Mouse (Mus musculus) frontal cortex, postnatal 36 days (tissue): Measurements from ENCODE around the gene Pigb.

Experiments used
- DNase-seq, 2 experiments: peaks; one replicate each; pipeline ENCODE4 v3.0.0; 2022; ENCODE audit warnings: low spot score in 2 of 2

Gene Pigb

DNA sequence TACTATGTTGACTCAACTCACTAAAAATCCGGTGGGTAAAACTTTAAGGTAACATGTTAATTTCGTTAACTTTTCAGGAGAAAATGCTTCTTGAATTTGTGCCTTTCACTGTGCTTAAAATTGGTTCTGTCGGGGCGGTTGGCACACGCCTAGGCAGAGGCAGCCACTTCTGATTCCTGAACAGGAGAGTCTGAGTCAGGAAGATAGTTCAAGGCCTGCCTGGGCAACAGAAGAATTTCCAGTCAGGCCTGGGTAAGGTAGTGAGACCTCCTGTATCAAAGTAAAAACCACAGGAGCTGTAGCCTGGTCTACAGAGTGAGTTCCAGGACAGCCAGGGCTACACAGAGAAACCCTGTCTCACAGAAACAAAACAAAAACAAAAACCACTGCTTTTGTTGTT is 47.6 kb downstream of the Pigb start:
- no peak for DNase-seq

DNA sequence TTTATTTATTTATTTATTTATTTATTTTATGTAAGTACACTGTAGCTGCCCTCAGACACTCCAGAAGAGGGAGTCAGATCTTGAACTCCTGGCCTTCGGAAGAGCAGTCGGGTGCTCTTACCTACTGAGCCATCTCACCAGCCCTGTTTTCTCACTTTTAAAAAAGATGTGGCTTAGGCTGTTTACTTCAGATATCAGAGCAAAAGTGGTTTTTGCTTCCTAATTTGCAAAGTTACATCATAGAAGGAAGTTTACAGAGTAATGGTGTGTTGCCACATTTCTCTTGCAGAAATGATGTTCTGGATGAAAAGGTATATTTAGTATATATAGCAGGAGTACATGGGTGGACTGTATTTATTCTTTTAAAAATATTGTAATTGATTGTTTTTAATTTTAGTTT is 48.8 kb downstream of the Pigb start:
- DNase-seq, result no peak

DNA sequence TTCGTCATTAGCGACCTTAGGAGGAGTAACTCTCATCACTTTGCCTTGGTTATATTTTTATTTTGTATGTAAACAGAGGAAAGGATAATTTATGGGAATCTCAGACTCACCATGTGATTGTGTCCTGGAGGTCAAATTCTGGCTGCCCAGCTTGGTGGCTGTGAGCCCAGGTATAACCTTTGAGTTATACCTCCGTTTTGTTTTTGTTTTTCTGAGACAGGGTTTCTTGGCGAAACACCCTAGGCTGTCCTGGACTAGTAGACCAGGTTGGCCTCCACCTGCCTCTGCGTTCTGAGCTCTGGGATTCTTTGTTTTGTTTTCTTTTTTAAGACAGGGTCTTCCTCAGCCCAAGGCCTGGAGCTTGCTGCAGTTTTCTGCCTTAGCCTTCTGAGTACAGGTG is 51.5 kb downstream of the Pigb start:
- no peak for DNase-seq

DNA sequence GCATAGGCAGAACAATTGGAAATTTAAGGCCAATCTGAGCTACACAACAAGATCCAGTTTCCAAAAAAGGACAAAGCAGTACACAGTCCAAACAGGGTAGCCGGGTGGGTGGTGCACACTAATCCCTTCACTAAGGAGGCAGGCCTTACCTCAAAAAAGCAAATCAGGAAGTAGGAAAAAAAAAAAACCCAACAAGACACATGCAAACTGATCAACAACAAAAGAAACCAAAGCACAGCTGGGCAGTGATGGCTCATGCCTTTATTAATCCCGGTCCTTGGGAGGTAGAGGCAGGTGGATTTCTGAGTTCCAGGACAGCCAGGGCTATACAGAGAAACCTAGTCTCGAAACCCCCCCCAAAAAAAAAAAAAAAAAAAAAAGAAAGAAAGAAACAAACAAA is 52.5 kb downstream of the Pigb start:
- DNase-seq, result no peak

DNA sequence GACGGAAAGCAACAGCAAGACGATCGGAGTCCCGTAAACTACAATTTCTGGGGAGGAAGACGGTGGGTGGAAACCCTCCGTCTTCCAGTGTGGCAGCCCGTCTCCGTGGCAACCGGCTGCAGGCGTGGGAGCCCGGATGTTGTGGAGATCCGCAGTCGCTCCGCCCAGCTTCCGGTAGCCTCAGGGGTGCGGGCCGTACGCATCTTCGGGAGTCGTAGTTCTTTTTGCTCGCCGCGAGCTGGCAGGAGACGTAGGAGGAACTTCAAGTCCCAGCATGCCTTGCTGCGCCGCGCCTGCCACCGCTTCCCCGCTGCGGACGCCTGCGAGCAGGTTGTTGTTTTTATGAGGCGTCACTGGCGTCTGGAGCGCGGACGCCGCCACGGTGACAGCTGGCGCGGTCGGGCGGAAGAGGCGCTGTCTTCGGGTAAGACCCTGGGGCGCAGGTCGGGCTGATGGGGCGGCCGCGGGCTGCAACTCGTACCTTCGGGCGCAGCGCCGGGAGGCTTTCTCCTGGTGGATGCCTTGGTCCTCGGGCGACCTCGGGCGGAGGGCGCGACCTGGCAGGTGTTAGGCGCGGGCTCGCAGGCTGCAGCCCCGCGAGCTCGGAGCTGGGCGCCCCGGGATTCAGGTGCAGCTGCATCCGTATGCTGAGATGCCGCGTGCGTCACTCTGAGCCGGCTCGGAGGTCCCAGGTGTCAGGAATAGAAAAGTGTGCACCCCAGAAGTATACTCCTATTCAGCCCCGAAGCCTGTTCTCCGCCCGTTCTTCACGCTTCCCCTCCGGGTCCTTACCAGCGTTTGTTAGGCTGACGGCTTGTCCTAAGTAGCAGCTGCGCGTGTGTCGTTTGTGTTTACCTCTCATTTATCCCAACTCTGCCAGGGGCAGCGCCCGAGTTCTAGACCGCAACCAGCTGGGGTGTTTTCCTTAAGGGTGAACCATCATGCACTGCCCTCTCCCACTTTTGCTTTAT is 54.6 kb downstream of the Pigb start, which contains the start of the genes Ccpg1os and Ccpg1:
Gene Ccpg1os (minus strand): TSS at position 133 of the 971 bp plus-strand sequence.
Gene Ccpg1 (plus strand): TSS at position 180 of the 971 bp plus-strand sequence.
- peak; percentile 96 to 99 for DNase-seq

DNA sequence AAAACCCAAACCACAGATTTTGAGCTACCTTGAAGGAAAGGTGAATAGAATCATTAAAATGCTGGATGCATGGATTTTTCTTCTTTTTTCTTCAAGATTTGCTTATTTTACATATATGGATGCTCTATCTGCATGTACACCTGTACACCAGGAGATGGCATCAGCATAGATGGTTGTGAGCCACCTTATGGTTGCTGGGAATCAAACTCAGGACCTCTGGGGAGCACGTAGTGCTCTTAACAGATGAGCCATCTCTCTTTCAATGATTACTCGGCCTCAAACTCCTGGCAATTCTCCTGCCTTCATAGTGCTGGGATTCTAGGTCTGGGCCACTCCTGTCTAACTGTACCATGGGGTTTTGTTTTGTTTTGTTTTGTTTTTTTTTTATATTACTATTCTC is 57.1 kb downstream of the Pigb start:
- no peak for DNase-seq

DNA sequence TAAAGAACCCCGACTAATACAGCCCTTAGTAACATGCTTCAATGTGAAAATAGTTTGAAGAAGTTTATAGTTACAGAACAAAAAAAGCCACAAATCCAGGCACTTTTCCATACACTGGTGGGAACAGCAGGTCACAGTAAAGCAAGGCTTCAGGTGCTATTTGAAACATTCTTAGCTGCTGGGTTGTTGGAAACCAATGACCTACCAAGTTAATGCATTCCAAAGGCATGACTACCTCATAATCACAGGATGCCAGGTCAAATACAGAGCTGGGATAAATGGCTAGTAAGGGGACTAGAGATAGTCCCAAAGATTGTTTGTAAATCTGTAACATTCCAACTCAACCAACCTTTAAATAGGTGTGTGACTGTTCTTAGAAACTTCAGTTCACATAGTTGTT is 64.9 kb downstream of the Pigb start:
- no peak for DNase-seq

DNA sequence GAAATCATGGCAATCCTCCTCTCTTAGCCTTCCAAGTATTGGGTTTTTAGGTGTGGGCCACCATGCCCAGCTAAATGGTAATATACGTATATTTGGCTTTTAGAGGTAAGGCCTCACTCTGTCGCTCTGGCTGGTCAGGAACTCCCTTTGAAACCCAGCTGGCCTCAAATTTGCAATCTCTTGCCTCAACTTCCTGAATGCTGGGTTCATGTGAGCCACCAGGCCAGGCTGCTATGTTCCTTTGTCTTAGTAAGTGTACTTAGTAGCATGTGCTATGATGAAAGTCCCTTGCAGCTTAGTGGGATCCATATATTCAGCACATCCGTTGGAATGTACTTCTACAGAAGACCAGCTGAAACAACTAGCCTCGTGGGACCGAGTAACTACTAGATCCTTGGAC is 65.4 kb downstream of the Pigb start:
- no peak for DNase-seq

DNA sequence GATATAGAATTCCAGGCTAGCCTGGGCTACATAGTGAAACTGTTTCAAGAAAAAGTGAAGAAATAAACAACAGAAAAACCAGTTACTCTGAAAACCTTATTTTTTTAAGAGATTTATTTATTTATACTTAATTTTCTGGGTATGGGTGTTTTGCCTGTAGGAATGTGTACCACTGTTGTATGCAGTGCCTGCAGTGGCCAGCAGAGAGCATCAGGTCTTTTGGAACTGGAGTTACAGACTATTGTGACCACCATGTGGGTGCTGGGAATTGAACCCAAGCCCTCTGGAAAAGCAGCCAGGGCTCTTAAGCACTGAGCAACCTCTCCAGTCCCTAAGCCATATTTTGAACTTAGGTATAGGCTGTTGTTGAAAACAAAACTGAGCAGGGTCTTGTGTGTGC is 67.2 kb downstream of the Pigb start:
- DNase-seq, result no peak

DNA sequence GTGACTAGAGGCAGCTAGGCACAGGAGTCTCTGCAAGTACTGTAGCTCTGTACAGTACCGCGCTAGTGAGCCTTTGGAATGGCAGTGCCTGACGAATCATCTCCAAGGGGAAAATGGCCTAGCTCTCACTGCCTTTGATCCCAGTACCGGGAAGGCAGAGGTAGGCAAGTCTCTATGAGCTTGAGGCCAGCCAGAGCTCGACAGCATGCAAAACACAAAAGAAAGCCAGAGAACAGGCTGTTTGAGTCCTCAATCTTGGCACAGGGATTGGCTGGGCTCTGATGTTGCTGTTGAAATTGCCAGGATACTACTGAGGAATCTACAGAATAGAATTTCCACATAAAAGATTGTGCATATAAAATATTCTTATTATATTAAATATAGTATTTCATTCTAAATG is 67.7 kb downstream of the Pigb start:
- DNase-seq, result no peak

DNA sequence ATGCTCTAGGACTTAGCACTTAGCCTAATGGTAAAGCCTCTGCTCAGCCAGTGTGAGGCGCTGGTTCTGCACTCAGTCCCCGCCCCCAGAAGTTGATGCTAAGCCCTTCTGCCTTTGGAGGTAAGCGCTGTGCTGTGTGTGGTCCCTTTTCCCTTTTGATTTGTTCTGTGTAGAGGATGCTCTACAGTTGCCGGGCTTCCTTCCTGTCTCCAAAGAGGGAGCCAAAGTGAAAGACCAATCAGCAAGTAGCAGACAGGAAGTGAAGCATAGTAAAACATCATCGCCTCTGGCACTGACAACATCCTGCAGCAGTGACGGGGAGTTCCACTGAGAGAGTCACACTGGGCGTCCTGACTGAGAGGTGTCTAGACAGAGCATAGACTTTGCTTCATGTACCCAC is 70.3 kb downstream of the Pigb start:
- no peak for DNase-seq

DNA sequence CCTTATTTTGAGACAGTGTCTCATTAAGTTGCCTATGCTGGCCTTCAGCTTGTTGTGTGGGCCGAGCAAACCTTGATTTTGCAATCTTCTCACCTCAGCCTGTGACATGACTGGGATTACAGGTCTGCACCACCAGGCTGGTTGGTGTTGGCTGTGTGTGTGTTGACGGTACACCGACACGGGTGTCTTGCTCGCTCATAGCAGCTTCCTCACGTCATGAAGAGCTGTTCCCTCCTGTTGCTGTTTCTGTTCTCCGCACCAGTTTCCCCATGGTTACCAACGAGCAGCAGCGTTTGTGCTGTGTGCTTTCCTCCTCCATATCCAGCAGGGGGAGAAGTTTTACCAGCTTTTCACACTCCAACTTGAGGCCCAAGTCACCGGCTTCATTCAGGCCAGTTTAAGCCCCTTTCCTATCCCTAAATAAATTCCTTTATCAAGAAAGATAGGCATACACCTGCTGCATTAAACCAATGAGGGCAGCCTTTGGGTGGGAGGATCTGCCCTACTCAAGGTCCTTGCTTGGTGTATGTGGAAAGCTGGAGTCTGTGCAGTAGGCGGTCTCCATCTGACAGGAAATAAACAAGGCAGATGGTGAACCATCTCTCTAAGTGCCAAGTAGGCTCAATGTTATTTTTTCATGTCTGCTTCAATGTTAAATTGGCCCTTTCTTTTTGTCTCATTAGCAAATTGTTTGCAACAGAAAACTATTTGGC is 71.7 kb downstream of the Pigb start:
- DNase-seq, result peak; percentile 65 to 84

DNA sequence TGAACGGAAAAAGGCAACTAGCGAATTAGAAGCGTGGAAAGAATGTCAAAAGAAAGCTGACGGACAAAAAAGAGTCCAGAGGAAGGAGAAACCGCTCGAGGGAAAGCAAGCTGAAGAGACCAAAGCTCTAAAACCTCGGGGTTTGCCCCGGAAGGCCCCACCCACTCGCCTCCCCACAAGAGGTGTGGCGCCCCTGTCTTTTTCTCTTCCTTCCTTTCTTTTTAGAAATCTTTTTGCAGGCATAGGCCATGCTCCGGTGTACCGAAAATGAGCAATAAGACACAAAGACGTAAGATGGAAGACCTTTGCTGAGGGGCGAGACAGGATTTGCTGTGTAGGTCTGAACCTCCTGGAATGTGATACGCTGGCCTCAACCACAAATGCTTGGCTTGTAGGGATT is 78.2 kb downstream of the Pigb start:
- DNase-seq, result no peak

DNA sequence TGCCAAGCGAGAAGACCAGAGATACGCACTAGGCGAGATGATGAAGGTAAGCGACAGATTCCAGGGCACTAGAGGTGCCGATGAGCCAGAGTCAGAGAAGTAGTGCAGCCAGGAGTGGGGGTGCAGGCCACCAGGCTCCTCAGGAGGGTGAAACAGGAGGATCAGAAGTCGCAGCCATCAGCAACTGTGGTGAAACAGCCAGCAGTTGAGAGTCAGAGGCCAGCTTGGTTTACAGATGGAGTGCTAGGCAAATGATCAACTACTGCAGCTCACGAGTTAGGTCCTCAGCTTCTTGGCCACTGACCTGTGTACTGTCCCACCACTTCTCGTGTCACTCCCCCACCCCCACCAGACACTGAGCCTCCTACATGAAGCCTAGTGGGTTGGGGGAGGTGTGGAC is 78.8 kb downstream of the Pigb start:
- no peak for DNase-seq

DNA sequence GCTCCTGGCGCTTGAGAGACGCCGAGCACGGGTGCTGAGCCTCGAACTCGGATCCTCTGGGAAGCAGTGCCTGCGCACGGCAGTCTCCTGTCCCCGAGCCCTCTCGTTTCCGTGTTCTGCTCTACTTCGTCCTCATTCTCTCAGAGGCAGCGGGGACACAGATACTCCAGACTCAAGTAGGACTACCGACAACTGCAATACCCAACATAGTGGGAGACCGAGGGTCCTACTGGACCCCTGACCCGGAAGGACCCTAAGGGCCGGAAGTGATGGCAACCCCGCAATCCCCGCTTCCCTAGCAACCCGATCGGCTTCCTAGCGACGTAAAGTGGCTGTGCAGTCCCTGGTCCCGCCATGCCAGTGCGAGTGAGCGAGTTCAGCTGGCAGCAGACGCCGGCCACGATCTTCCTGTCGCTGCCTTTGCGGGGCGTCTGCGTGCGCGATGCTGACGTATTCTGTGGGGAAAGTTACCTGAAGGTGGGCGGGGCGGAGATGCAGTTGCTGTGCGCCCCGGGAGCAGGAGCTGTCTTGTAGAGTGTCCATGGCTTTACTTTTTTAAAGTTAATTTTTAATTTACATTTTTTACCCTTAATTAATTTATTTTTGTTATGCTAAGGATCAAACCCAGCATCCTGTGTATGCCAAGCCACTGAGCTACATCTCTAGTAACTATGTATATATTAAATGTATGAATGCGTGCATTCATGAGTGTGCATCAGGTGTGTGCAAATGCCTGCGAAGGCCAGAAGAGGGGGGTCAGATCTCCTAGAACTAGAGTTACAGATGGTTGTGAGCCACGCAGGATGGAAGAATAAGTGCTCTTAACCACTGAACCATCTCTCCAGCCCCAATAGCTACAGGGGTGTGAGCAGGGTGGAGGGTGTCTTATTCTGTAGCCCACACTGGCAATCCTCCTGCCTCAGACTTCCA is 81.4 kb downstream of the Pigb start, which contains the start of the genes Dyx1c1 and Gm44503:
Gene Dyx1c1 (plus strand): TSS at position 265 of the 930 bp plus-strand sequence.
Gene Gm44503 (plus strand): TSS at position 332 of the 930 bp plus-strand sequence.
- peak; percentile 45 to 70 for DNase-seq
